Comparison of ENCODE assay signal across 8 mouse cellular contexts in genomic region chr17:47974503-47974902, GRCm38 (mm10). TPM values are rescaled to one million over a fixed set of nuclear protein-coding genes. Genes with fewer than 3 reads are reported as not detected.
DNase-seq lines count a peak whose midpoint lies in the region; ATAC-seq lines count a peak whose summit lies in the region.

No protein-coding gene starts in this region.

- no peaks in the 10 kb centered on the region; the same call in 1 of the 2 replicates for H3K27me3 ChIP-seq in embryonic facial prominence, embryonic 11.5 days (ENCODE audit: control insufficient read depth, insufficient read depth, low read length)
- no peaks in the 10 kb centered on the region for H3K27me3 ChIP-seq in intestine, embryonic 15.5 days (replicated peaks)
- peaks cover 44% of the 10 kb centered on the region for H3K27me3 ChIP-seq in midbrain, embryonic 13.5 days

- no peaks in the 10 kb centered on the region for H3K36me3 ChIP-seq in embryonic facial prominence, embryonic 11.5 days (replicated peaks; ENCODE audit: control insufficient read depth, insufficient read depth, low read depth, low read length)
- H3K36me3 ChIP-seq in intestine, embryonic 15.5 days = no peaks in the 10 kb centered on the region
- no peaks in the 10 kb centered on the region for H3K36me3 ChIP-seq in midbrain, embryonic 13.5 days

- WGBS in embryonic facial prominence, embryonic 11.5 days = 0% methylated on average over 13 of the region's 13 CpGs
- WGBS in intestine, embryonic 15.5 days = 9% methylated on average over 13 of the region's 13 CpGs
- 5% methylated on average over 13 of the region's 13 CpGs for WGBS in midbrain, embryonic 13.5 days

- ATAC-seq in embryonic facial prominence, embryonic 11.5 days (replicated peaks; ENCODE audit: insufficient number of reproducible peaks, low FRiP score, low TSS enrichment, low read depth) = peak; percentile 4; the same call in 1 of the 2 replicates
- ATAC-seq in intestine, embryonic 15.5 days = peak; percentile 60
- peak; percentile 1; the same call in 1 of the 2 replicates for ATAC-seq in midbrain, embryonic 13.5 days

- peak overlapping the region; percentile 26 for H3K4me3 ChIP-seq in embryonic facial prominence, embryonic 11.5 days (ENCODE audit: low read depth, low read length)
- H3K4me3 ChIP-seq in intestine, embryonic 15.5 days (replicated peaks) = peak overlapping the region; percentile 37
- H3K4me3 ChIP-seq in midbrain, embryonic 13.5 days (replicated peaks) = peak overlapping the region; percentile 38

- peaks cover 22% of the 10 kb centered on the region for H3K4me1 ChIP-seq in embryonic facial prominence, embryonic 11.5 days (ENCODE audit: control insufficient read depth, insufficient read depth, low read length)
- peaks cover 47% of the 10 kb centered on the region for H3K4me1 ChIP-seq in intestine, embryonic 15.5 days (replicated peaks)
- H3K4me1 ChIP-seq in midbrain, embryonic 13.5 days (replicated peaks) = peaks cover 45% of the 10 kb centered on the region

- peak overlapping the region; percentile 58 for H3K4me2 ChIP-seq in embryonic facial prominence, embryonic 11.5 days (ENCODE audit: low read depth, low read length)
- H3K4me2 ChIP-seq in intestine, embryonic 15.5 days (replicated peaks) = peak overlapping the region; percentile 85
- H3K4me2 ChIP-seq in midbrain, embryonic 13.5 days (replicated peaks) = peak overlapping the region; percentile 74

- H3K9me3 ChIP-seq in embryonic facial prominence, embryonic 11.5 days (replicated peaks; ENCODE audit: control insufficient read depth, low read length) = no peaks in the 10 kb centered on the region
- H3K9me3 ChIP-seq in intestine, embryonic 15.5 days = no peaks in the 10 kb centered on the region
- H3K9me3 ChIP-seq in midbrain, embryonic 13.5 days = no peaks in the 10 kb centered on the region

- intact Hi-C loops in gastrocnemius, postnatal 14 days (cut with DNase I; ENCODE audit: low total_unique reads) = loop anchor here (5.0 kb wide), 1 partner anchor 52 kb away; the partner anchor contains the start of gene Foxp4

- H3K9ac ChIP-seq in embryonic facial prominence, embryonic 11.5 days (replicated peaks; ENCODE audit: low read length) = peak overlapping the region; percentile 44
- H3K9ac ChIP-seq in intestine, embryonic 15.5 days = peak overlapping the region; percentile 52
- H3K9ac ChIP-seq in midbrain, embryonic 13.5 days (replicated peaks) = peak overlapping the region; percentile 59

- H3K27ac ChIP-seq in embryonic facial prominence, embryonic 11.5 days (replicated peaks; ENCODE audit: low read depth, low read length) = peak overlapping the region; percentile 88
- H3K27ac ChIP-seq in intestine, embryonic 15.5 days = peak overlapping the region; percentile 90
- peak overlapping the region; percentile 65; the same call in 1 of the 2 replicates for H3K27ac ChIP-seq in midbrain, embryonic 13.5 days

- DNase-seq in gastrocnemius, postnatal 10 days = peak; percentile 24
- DNase-seq in gastrocnemius, postnatal 14 days = no peak
- DNase-seq in embryonic facial prominence, embryonic 11.5 days (ENCODE audit: low spot score) = peak; percentile 35
- no peak for DNase-seq in adrenal gland, postnatal 4 days (ENCODE audit: low spot score in 2 of 2)
- DNase-seq in lung, postnatal 4 days = no peak
- DNase-seq in lung, postnatal 36 days = no peak

RNA-seq across cellular contexts. Expression of gene Foxp4, which starts 50.1 kb away (rescaled TPM):
- 10 to 100 TPM; 10.2 to 16.1 TPM for total RNA-seq in gastrocnemius, postnatal 10 days (2021)
- 1 to 10 TPM; 7.5 to 9.2 TPM for total RNA-seq in gastrocnemius, postnatal 14 days (2021)
- 29.0 and 32.4 TPM in 2 replicates for polyA plus RNA-seq in embryonic facial prominence, embryonic 11.5 days (2014; fragmentation: Nextera tagmentation; extraction: Ambion mirVana)
- polyA plus RNA-seq in intestine, embryonic 15.5 days (2015; fragmentation: Nextera tagmentation; extraction: Ambion mirVana) = 22.3 and 24.9 TPM in 2 replicates
- polyA plus RNA-seq in midbrain, embryonic 13.5 days (2015; fragmentation: Nextera tagmentation; extraction: Ambion mirVana) = 16.0 and 25.2 TPM in 2 replicates
- total RNA-seq in adrenal gland, postnatal 4 days (2021) = 10 to 100 TPM; 37.8 to 41.2 TPM

Comparison
In these comparisons a context has a peak if more than half of its experiments do, and no peak if none do; other contexts are left out.
1. DNase-seq: peak in gastrocnemius, postnatal 10 days (single experiment) and embryonic facial prominence, embryonic 11.5 days (single experiment); none in gastrocnemius, postnatal 14 days (single experiment), adrenal gland, postnatal 4 days (0 of 2), lung, postnatal 4 days (0 of 2) and lung, postnatal 36 days (single experiment).
2. ATAC-seq: peak in every context shown above with its lines; median percentile 60 in intestine, embryonic 15.5 days; 4 in embryonic facial prominence, embryonic 11.5 days; 1 in midbrain, embryonic 13.5 days.
3. Peak in every context shown above with its lines, with median percentiles within 50 percentile points of each other: H3K27ac ChIP-seq, H3K4me2 ChIP-seq, H3K4me3 ChIP-seq and H3K9ac ChIP-seq.